Mouse (Mus musculus) intestine, embryonic 14.5 days (tissue): ENCODE data around the gene Tdrd9. TPM values are rescaled to one million over a fixed set of nuclear protein-coding genes. Genes with fewer than 3 reads are reported as not detected.

ENCODE experiments used
- ATAC-seq: fragments of 200-750 bp; cut with Nextera tagmentation; replicated peaks from 2 replicates; pipeline ENCODE4 v1.8.0; 2017; ENCODE audit warnings: low read depth, moderate number of reproducible peaks, moderate TSS enrichment, moderate library complexity; ENCODE audit not compliant: low FRiP score, low TSS enrichment
- DNase-seq: peaks from one replicate; pipeline ENCODE4 v3.0.0-alpha.2; 2018; ENCODE audit warnings: low spot score
- H3K27ac ChIP-seq: fragments of 300-500 bp; sonication (generic); 2 replicates; pipeline ENCODE4 v1.5.1; 2014; ENCODE audit warnings: low read depth, mild to moderate bottlenecking, control low read depth
- H3K27me3 ChIP-seq: fragments of 300-500 bp; sonication (generic); replicated peaks from 2 replicates; pipeline ENCODE4 v1.6.1; 2014; ENCODE audit warnings: low read length, control low read depth; ENCODE audit not compliant: control insufficient read depth, insufficient read depth
- H3K36me3 ChIP-seq: fragments of 300-500 bp; sonication (generic); 2 replicates; pipeline ENCODE4 v1.6.1; 2014; ENCODE audit warnings: low read length, control low read depth; ENCODE audit not compliant: control insufficient read depth, insufficient read depth
- H3K4me1 ChIP-seq: fragments of 300-500 bp; sonication (generic); replicated peaks from 2 replicates; pipeline ENCODE4 v1.6.1; 2014; ENCODE audit warnings: low read length, control low read depth, mixed read lengths; ENCODE audit not compliant: control insufficient read depth, insufficient read depth
- H3K4me2 ChIP-seq: fragments of 300-500 bp; sonication (generic); 2 replicates; pipeline ENCODE4 v1.6.1; 2014; ENCODE audit warnings: low read length
- H3K4me3 ChIP-seq: fragments of 300-500 bp; sonication (generic); 2 replicates; pipeline ENCODE4 v1.5.1; 2014; ENCODE audit warnings: low read depth, low read length, control low read depth, mixed read lengths
- H3K9ac ChIP-seq: fragments of 300-500 bp; sonication (generic); 2 replicates; pipeline ENCODE4 v1.6.1; 2014; ENCODE audit warnings: mild to moderate bottlenecking, low read length
- H3K9me3 ChIP-seq: fragments of 300-500 bp; sonication (generic); 2 replicates; pipeline ENCODE4 v1.6.1; 2016; ENCODE audit warnings: low read length, control low read depth; ENCODE audit not compliant: control insufficient read depth
- WGBS: fragments of 180-500 bp; shearing (Covaris S2); extraction: QIAGEN DNeasy Blood & Tissue Kit; methylation state at CpG from one replicate; pipeline ENCODE4 v1.1.7; 2014; 5-methylcytosine and 5-hydroxymethylcytosine counted together
- polyA plus RNA-seq: library from polyadenylated mRNA; unstranded; fragments of >200 nt; fragmentation: Nextera tagmentation; extraction: Ambion mirVana; gene quantifications from 2 replicates; pipeline ENCODE4 v1.2.1, GENCODE M21; 2014

The Tdrd9 gene
- polyA plus RNA-seq, 1 experiment from 2014 or later: 0.28 TPM

- no peak for ATAC-seq
Measured at GRCm38 (mm10) chr12:111999735-112000134, 28.4 kb downstream of the Tdrd9 start.

GRCm38 (mm10) chr12:112001223-112001622 is 29.9 kb downstream of the Tdrd9 start:
- Histone ChIP-seq H3K4me1 (no peaks in the 10 kb centered on the region), H3K36me3 (no peaks in the 10 kb centered on the region), H3K4me2 (no peak overlapping the region), H3K27ac (no peak overlapping the region), H3K4me3 (no peak overlapping the region), H3K9ac (no peak overlapping the region), H3K9me3 (no peaks in the 10 kb centered on the region), H3K27me3 (no peaks in the 10 kb centered on the region)
- ATAC-seq (0 out of 2 replicates have a peak, but pooled peaks have one; percentile 40), DNase-seq (peak; percentile 89)
- 21% methylated on average over 8 of the region's 8 CpGs for WGBS

More at GRCm38 (mm10) chr12:111999735-112000134, 28.4 kb downstream of the Tdrd9 start:
- Histone ChIP-seq H3K9me3 (no peaks in the 10 kb centered on the region), H3K27ac (no peak overlapping the region), H3K27me3 (no peaks in the 10 kb centered on the region), H3K4me1 (no peaks in the 10 kb centered on the region), H3K4me3 (no peak overlapping the region), H3K9ac (no peak overlapping the region), H3K36me3 (no peaks in the 10 kb centered on the region), H3K4me2 (no peak overlapping the region)
- 95% methylated on average over 7 of the region's 7 CpGs for WGBS
- DNase-seq: no peak

GRCm38 (mm10) chr12:112012511-112013270 is 41.3 kb downstream of the Tdrd9 start:
- H3K36me3 ChIP-seq: no peaks in the 10 kb centered on the region
- no peaks in the 10 kb centered on the region for H3K27me3 ChIP-seq
- peak; percentile 81 for ATAC-seq
- peak overlapping the region; percentile 29 for H3K4me2 ChIP-seq
- no peak overlapping the region for H3K4me3 ChIP-seq
- no peaks in the 10 kb centered on the region for H3K4me1 ChIP-seq
- 45% methylated on average over 12 of the region's 12 CpGs for WGBS
- no peak for DNase-seq
- H3K9me3 ChIP-seq: no peaks in the 10 kb centered on the region
- no peak overlapping the region for H3K9ac ChIP-seq
- H3K27ac ChIP-seq: no peak overlapping the region

- H3K9ac ChIP-seq: no peak overlapping the region
- H3K9me3 ChIP-seq: no peaks in the 10 kb centered on the region
- no peak overlapping the region for H3K27ac ChIP-seq
- DNase-seq (peak; percentile 55), ATAC-seq (0 out of 2 replicates have a peak, but pooled peaks have one; percentile 23)
- 38% methylated on average over 14 of the region's 14 CpGs for WGBS
- H3K36me3 ChIP-seq: no peaks in the 10 kb centered on the region
- H3K4me1 ChIP-seq: no peaks in the 10 kb centered on the region
- H3K4me2 ChIP-seq: peak overlapping the region; percentile 29
- H3K4me3 ChIP-seq: no peak overlapping the region
- no peaks in the 10 kb centered on the region for H3K27me3 ChIP-seq
Measured at GRCm38 (mm10) chr12:112013271-112013801, 42.0 kb downstream of the Tdrd9 start.

GRCm38 (mm10) chr12:112016346-112016745 is 45.0 kb downstream of the Tdrd9 start:
- Histone ChIP-seq H3K27ac (no peak overlapping the region), H3K4me1 (no peaks in the 10 kb centered on the region), H3K9me3 (0 out of 2 replicates have a peak, but pooled peaks cover 3% of the 10 kb centered on the region), H3K4me2 (no peak overlapping the region), H3K36me3 (no peaks in the 10 kb centered on the region), H3K27me3 (no peaks in the 10 kb centered on the region), H3K4me3 (no peak overlapping the region), H3K9ac (no peak overlapping the region)
- no peak for ATAC-seq
- 77% methylated on average over 4 of the region's 4 CpGs for WGBS
- DNase-seq: no peak

GRCm38 (mm10) chr12:112023306-112023705 is 51.9 kb downstream of the Tdrd9 start:
- no peak overlapping the region for H3K4me3 ChIP-seq
- H3K9me3 ChIP-seq: peaks cover 9% of the 10 kb centered on the region; the same call in 1 of the 2 replicates
- H3K4me2 ChIP-seq: no peak overlapping the region
- H3K27ac ChIP-seq: no peak overlapping the region
- no peaks in the 10 kb centered on the region for H3K27me3 ChIP-seq
- no peaks in the 10 kb centered on the region for H3K4me1 ChIP-seq
- no peak for DNase-seq
- ATAC-seq: no peak
- WGBS: 76% methylated on average over 2 of the region's 2 CpGs
- H3K9ac ChIP-seq: no peak overlapping the region
- no peaks in the 10 kb centered on the region for H3K36me3 ChIP-seq

- Histone ChIP-seq H3K4me1 (no peaks in the 10 kb centered on the region), H3K36me3 (no peaks in the 10 kb centered on the region), H3K4me3 (no peak overlapping the region), H3K9me3 (peaks cover 9% of the 10 kb centered on the region; the same call in 1 of the 2 replicates), H3K27me3 (no peaks in the 10 kb centered on the region), H3K4me2 (no peak overlapping the region), H3K9ac (no peak overlapping the region), H3K27ac (no peak overlapping the region)
- DNase-seq (no peak), ATAC-seq (no peak)
- WGBS: 81% methylated on average over 17 of the region's 17 CpGs
Measured at GRCm38 (mm10) chr12:112024581-112025310, 53.4 kb downstream of the Tdrd9 start.

GRCm38 (mm10) chr12:112025457-112025856 is 54.1 kb downstream of the Tdrd9 start:
- DNase-seq (no peak), ATAC-seq (no peak)
- 86% methylated on average over 13 of the region's 13 CpGs for WGBS
- H3K27ac ChIP-seq: no peak overlapping the region
- H3K36me3 ChIP-seq: no peaks in the 10 kb centered on the region
- H3K9me3 ChIP-seq: peaks cover 9% of the 10 kb centered on the region; the same call in 1 of the 2 replicates
- no peak overlapping the region for H3K4me3 ChIP-seq
- H3K9ac ChIP-seq: no peak overlapping the region
- no peaks in the 10 kb centered on the region for H3K4me1 ChIP-seq
- no peak overlapping the region for H3K4me2 ChIP-seq
- H3K27me3 ChIP-seq: no peaks in the 10 kb centered on the region
